Mouse (Mus musculus): ENCODE measurements around the gene Olfm1. TPM values are rescaled to one million over a fixed set of nuclear protein-coding genes. Genes with fewer than 3 reads are reported as not detected.

The Olfm1 gene
- polyA plus RNA-seq, 1 experiment from 2014 or later = 14.8 TPM

- Histone ChIP-seq H3K4me2 (replicated peaks; ENCODE audit: low read depth) (no peak overlapping the region), H3K4me1 (replicated peaks; ENCODE audit: control insufficient read depth, insufficient read depth, low read length) (no peaks in the 10 kb centered on the region), H3K36me3 (ENCODE audit: control insufficient read depth, insufficient read depth) (no peaks in the 10 kb centered on the region), H3K27me3 (replicated peaks; ENCODE audit: control insufficient read depth, insufficient read depth, low read length) (no peaks in the 10 kb centered on the region), H3K4me3 (ENCODE audit: low read depth, low read length) (no peak overlapping the region), H3K9me3 (ENCODE audit: control insufficient read depth) (no peaks in the 10 kb centered on the region), H3K27ac (ENCODE audit: low read depth, low read length) (no peak overlapping the region), H3K9ac (ENCODE audit: low read depth, low read length) (no peak overlapping the region)
- no peak for ATAC-seq
- WGBS = 76% methylated on average over 10 of the region's 10 CpGs
- no peak for TF ChIP-seq CTCF (IDR thresholded peaks at IDR 0.05; ENCODE audit: low read depth)
These were observed 86.1 kb downstream of the Olfm1 start for GRCm38 (mm10) chr2:28278853-28279252.

Other genes starting within 250 kb of the Olfm1 start
- not detected in 2 replicates for gene Fcnb, start 108.1 kb upstream of the Olfm1 start, polyA plus RNA-seq (2015; fragmentation: Nextera tagmentation; extraction: Ambion mirVana)